Mouse (Mus musculus): Measurements from ENCODE around the gene Map3k21.

Gene Map3k21

GRCm38 (mm10) chr8:125914386-125914785 lies 4.1 kb downstream of the Map3k21 start:
- no peak for DNase-seq (ENCODE audit: low spot score in 2 of 2)

GRCm38 (mm10) chr8:125917013-125917412 lies 6.8 kb downstream of the Map3k21 start:
- no peak for DNase-seq (ENCODE audit: low spot score in 2 of 2)

GRCm38 (mm10) chr8:125918719-125919118 lies 8.5 kb downstream of the Map3k21 start:
- no peak for DNase-seq (ENCODE audit: low spot score in 2 of 2)

GRCm38 (mm10) chr8:125919560-125919959 lies 9.3 kb downstream of the Map3k21 start:
- no peak for DNase-seq (ENCODE audit: low spot score in 2 of 2)

- DNase-seq (ENCODE audit: low spot score in 2 of 2), result no peak
These were observed 10.0 kb downstream of the Map3k21 start for GRCm38 (mm10) chr8:125920281-125920680.

GRCm38 (mm10) chr8:125920761-125921160 lies 10.5 kb downstream of the Map3k21 start:
- DNase-seq (ENCODE audit: low spot score in 2 of 2), result no peak

- no peak for DNase-seq (ENCODE audit: low spot score in 2 of 2)
These were observed 12.1 kb downstream of the Map3k21 start for GRCm38 (mm10) chr8:125922333-125922732.

- no peak for DNase-seq (ENCODE audit: low spot score in 2 of 2)
These were observed 16.4 kb downstream of the Map3k21 start for GRCm38 (mm10) chr8:125926636-125927035.

GRCm38 (mm10) chr8:125930276-125931046 lies 20.2 kb downstream of the Map3k21 start:
- no peak for DNase-seq (ENCODE audit: low spot score in 2 of 2)

- no peak for DNase-seq (ENCODE audit: low spot score in 2 of 2)
These were observed 21.6 kb downstream of the Map3k21 start for GRCm38 (mm10) chr8:125931822-125932221.

- DNase-seq (ENCODE audit: low spot score in 2 of 2), result peak in 1 of 2 experiments; percentile 29
These were observed 25.4 kb downstream of the Map3k21 start for GRCm38 (mm10) chr8:125935649-125936048.

- no peak for DNase-seq (ENCODE audit: low spot score in 2 of 2)
These were observed 34.3 kb downstream of the Map3k21 start for GRCm38 (mm10) chr8:125944511-125944910.

- DNase-seq (ENCODE audit: low spot score in 2 of 2), result no peak
These were observed 38.6 kb downstream of the Map3k21 start for GRCm38 (mm10) chr8:125948696-125949308.

- DNase-seq (ENCODE audit: low spot score in 2 of 2), result peak in 1 of 2 experiments; percentile 56
These were observed 40.0 kb downstream of the Map3k21 start for GRCm38 (mm10) chr8:125950007-125950940.

GRCm38 (mm10) chr8:125955671-125956070 lies 45.4 kb downstream of the Map3k21 start:
- DNase-seq (ENCODE audit: low spot score in 2 of 2), result no peak

- no peak for DNase-seq (ENCODE audit: low spot score in 2 of 2)
These were observed 46.5 kb downstream of the Map3k21 start for GRCm38 (mm10) chr8:125956796-125957195.

- DNase-seq (ENCODE audit: low spot score in 2 of 2), result no peak
These were observed 47.2 kb downstream of the Map3k21 start for GRCm38 (mm10) chr8:125957226-125957993.

GRCm38 (mm10) chr8:125957994-125958368 lies 47.7 kb downstream of the Map3k21 start:
- no peak for DNase-seq (ENCODE audit: low spot score in 2 of 2)

- no peak for DNase-seq (ENCODE audit: low spot score in 2 of 2)
These were observed 49.1 kb downstream of the Map3k21 start for GRCm38 (mm10) chr8:125959363-125959771.

GRCm38 (mm10) chr8:125960037-125960436 lies 49.8 kb downstream of the Map3k21 start:
- no peak for DNase-seq (ENCODE audit: low spot score in 2 of 2)

GRCm38 (mm10) chr8:125961790-125962189 lies 51.5 kb downstream of the Map3k21 start:
- no peak for DNase-seq (ENCODE audit: low spot score in 2 of 2)

Measured in spleen, postnatal 14 days (tissue).